In genomic region chr2:145216580-145216979, GRCm38 (mm10) we compare ENCODE assay signal across 24 mouse cellular contexts. TPM values are rescaled to one million over a fixed set of nuclear protein-coding genes. Genes with fewer than 3 reads are reported as not detected.
DNase-seq lines count a peak whose midpoint lies in the region; ATAC-seq and TF ChIP-seq lines count a peak whose summit lies in the region.
"Had no signal": no experiment of that assay in that cellular context is flagged by ENCODE, and none has a peak within 500 bp of the region (broad histone marks: within the 10 kb centered on the region; RNA-seq: fewer than 3 reads in every experiment).

No protein-coding gene starts in this region.

- peak; percentile 64; the same call in 1 of the 2 replicates for ATAC-seq in lung, embryonic 15.5 days (ENCODE audit: borderline replicate concordance, extremely low read depth, low FRiP score, low TSS enrichment)
- ATAC-seq in lung, postnatal 0 days = no peak
- ATAC-seq: activated CD4-positive, CD25-positive, alpha-beta regulatory T cell, adult 4 months; CD4-positive, CD25-positive, alpha-beta regulatory T cell, adult 4 months; forebrain, embryonic 13.5 days; forebrain, embryonic 15.5 days; Patski had no signal

- TF ChIP-seq CTCF in lung, postnatal 0 days (IDR thresholded peaks at IDR 0.05) = no peak

- H3K4me1 ChIP-seq in heart, embryonic 10.5 days = no peaks in the 10 kb centered on the region
- peaks cover 8% of the 10 kb centered on the region; the same call in 1 of the 2 replicates for H3K4me1 ChIP-seq in lung, embryonic 15.5 days
- no peaks in the 10 kb centered on the region for H3K4me1 ChIP-seq in lung, postnatal 0 days (ENCODE audit: insufficient read depth, low read depth, low read length)
- H3K4me1 ChIP-seq: embryonic facial prominence, embryonic 10.5 days; embryonic facial prominence, embryonic 12.5 days; forebrain, embryonic 13.5 days; forebrain, embryonic 15.5 days had no signal

- no peak overlapping the region for H3K9ac ChIP-seq in lung, embryonic 15.5 days
- no peak overlapping the region for H3K9ac ChIP-seq in lung, postnatal 0 days (replicated peaks; ENCODE audit: low read depth)
- H3K9ac ChIP-seq: embryonic facial prominence, embryonic 12.5 days; forebrain, embryonic 13.5 days; forebrain, embryonic 15.5 days had no signal

- no peaks in the 10 kb centered on the region for H3K36me3 ChIP-seq in heart, embryonic 10.5 days
- H3K36me3 ChIP-seq in lung, embryonic 15.5 days = no peaks in the 10 kb centered on the region
- H3K36me3 ChIP-seq in lung, postnatal 0 days (ENCODE audit: insufficient read depth, low read length) = no peaks in the 10 kb centered on the region
- H3K36me3 ChIP-seq: embryonic facial prominence, embryonic 10.5 days; embryonic facial prominence, embryonic 12.5 days; forebrain, embryonic 15.5 days; G1E had no signal

- no peaks in the 10 kb centered on the region for H3K27me3 ChIP-seq in heart, embryonic 10.5 days (ENCODE audit: insufficient read depth, poor library complexity, severe bottlenecking)
- H3K27me3 ChIP-seq in lung, embryonic 15.5 days = no peaks in the 10 kb centered on the region
- no peaks in the 10 kb centered on the region for H3K27me3 ChIP-seq in lung, postnatal 0 days (replicated peaks; ENCODE audit: insufficient read depth, low read length)
- H3K27me3 ChIP-seq: CH12.LX; embryonic facial prominence, embryonic 12.5 days; forebrain, embryonic 13.5 days; forebrain, embryonic 15.5 days; Patski had no signal

- no peak for TF ChIP-seq EP300 in lung, postnatal 0 days (IDR thresholded peaks at IDR 0.05)

- peak; percentile 22 for DNase-seq in heart, embryonic 10.5 days (ENCODE audit: low spot score)
- no peak for DNase-seq in heart, postnatal 4 days
- no peak for DNase-seq in lung, postnatal 10 days
- DNase-seq in lung, postnatal 0 days (ENCODE audit: low spot score) = peak; percentile 7
- no peak for DNase-seq in lung, adult 18-20 months
- DNase-seq: adrenal gland, adult 8-10 months; adrenal gland, postnatal 14 days; adrenal gland, postnatal 36 days; B cell, adult 2 months; cerebellum, adult 11-12 months; cerebellum, adult 2 months; cerebellum, adult 9-10 months; cerebellum, postnatal 10 days; cerebellum, postnatal 25 days had no signal

- H3K4me2 ChIP-seq in lung, embryonic 15.5 days = no peak overlapping the region
- no peak overlapping the region for H3K4me2 ChIP-seq in lung, postnatal 0 days (replicated peaks; ENCODE audit: low read depth, low read length)
- H3K4me2 ChIP-seq: embryonic facial prominence, embryonic 12.5 days; forebrain, embryonic 13.5 days; forebrain, embryonic 15.5 days had no signal

- 60% methylated on average over 2 of the region's 2 CpGs for WGBS in heart, embryonic 10.5 days
- 38% methylated on average over 2 of the region's 2 CpGs for WGBS in lung, embryonic 15.5 days
- 52% methylated on average over 2 of the region's 2 CpGs for WGBS in lung, postnatal 0 days

- no peak overlapping the region for H3K4me3 ChIP-seq in heart, embryonic 10.5 days
- no peak overlapping the region for H3K4me3 ChIP-seq in lung, embryonic 15.5 days
- H3K4me3 ChIP-seq in lung, postnatal 0 days (ENCODE audit: low read depth, low read length) = no peak overlapping the region
- H3K4me3 ChIP-seq: embryonic facial prominence, embryonic 10.5 days; embryonic facial prominence, embryonic 12.5 days; forebrain, embryonic 13.5 days; forebrain, embryonic 15.5 days had no signal

- H3K27ac ChIP-seq in heart, embryonic 10.5 days = no peak overlapping the region
- no peak overlapping the region for H3K27ac ChIP-seq in lung, embryonic 15.5 days
- H3K27ac ChIP-seq in lung, postnatal 0 days (ENCODE audit: low read length) = no peak overlapping the region
- H3K27ac ChIP-seq: embryonic facial prominence, embryonic 10.5 days; embryonic facial prominence, embryonic 12.5 days; forebrain, embryonic 13.5 days; forebrain, embryonic 15.5 days had no signal

- no peaks in the 10 kb centered on the region for H3K9me3 ChIP-seq in heart, embryonic 10.5 days
- H3K9me3 ChIP-seq in lung, embryonic 15.5 days = no peaks in the 10 kb centered on the region
- H3K9me3 ChIP-seq in lung, postnatal 0 days (ENCODE audit: low read length) = no peaks in the 10 kb centered on the region
- H3K9me3 ChIP-seq: embryonic facial prominence, embryonic 10.5 days; embryonic facial prominence, embryonic 12.5 days; forebrain, embryonic 13.5 days; forebrain, embryonic 15.5 days had no signal

RNA-seq across cellular contexts. Expression of gene Slc24a3, which starts 49.0 kb away (rescaled TPM):
- 1.4 and 2.2 TPM in 2 replicates for polyA plus RNA-seq in heart, embryonic 10.5 days (2016; fragmentation: Nextera tagmentation; extraction: Ambion mirVana)
- total RNA-seq in heart, postnatal 4 days (2021) = 1 to 10 TPM; 3.0 to 4.6 TPM
- 2.8 and 2.9 TPM in 2 replicates for polyA plus RNA-seq in lung, embryonic 15.5 days (2015; fragmentation: Nextera tagmentation; extraction: Ambion mirVana)
- polyA plus RNA-seq in lung, postnatal 0 days (2015; fragmentation: Nextera tagmentation; extraction: Ambion mirVana) = 2.3 and 2.8 TPM in 2 replicates
- total RNA-seq: CH12.LX had no signal
- polyA plus RNA-seq: G1E had no signal

Comparison
In these comparisons a context has a peak if more than half of its experiments do, and no peak if none do; other contexts are left out.
1. DNase-seq: peak in heart, embryonic 10.5 days (single experiment) and lung, postnatal 0 days (single experiment); none in heart, postnatal 4 days (single experiment), lung, postnatal 10 days (single experiment) and lung, adult 18-20 months (0 of 2).